Mouse (Mus musculus): ENCODE results near the gene Tubb2a. TPM values are rescaled to one million over a fixed set of nuclear protein-coding genes. Genes with fewer than 3 reads are reported as not detected.
"Not testable (repeated sequence)": the region's sequence is repeated elsewhere in the genome, so short reads cannot be mapped to it uniquely, and the experiment has no call there.

Tubb2a gene
- total and polyA plus RNA-seq, 3 experiments = 4.4 to 63.8 (median 16.7) TPM

DNA sequence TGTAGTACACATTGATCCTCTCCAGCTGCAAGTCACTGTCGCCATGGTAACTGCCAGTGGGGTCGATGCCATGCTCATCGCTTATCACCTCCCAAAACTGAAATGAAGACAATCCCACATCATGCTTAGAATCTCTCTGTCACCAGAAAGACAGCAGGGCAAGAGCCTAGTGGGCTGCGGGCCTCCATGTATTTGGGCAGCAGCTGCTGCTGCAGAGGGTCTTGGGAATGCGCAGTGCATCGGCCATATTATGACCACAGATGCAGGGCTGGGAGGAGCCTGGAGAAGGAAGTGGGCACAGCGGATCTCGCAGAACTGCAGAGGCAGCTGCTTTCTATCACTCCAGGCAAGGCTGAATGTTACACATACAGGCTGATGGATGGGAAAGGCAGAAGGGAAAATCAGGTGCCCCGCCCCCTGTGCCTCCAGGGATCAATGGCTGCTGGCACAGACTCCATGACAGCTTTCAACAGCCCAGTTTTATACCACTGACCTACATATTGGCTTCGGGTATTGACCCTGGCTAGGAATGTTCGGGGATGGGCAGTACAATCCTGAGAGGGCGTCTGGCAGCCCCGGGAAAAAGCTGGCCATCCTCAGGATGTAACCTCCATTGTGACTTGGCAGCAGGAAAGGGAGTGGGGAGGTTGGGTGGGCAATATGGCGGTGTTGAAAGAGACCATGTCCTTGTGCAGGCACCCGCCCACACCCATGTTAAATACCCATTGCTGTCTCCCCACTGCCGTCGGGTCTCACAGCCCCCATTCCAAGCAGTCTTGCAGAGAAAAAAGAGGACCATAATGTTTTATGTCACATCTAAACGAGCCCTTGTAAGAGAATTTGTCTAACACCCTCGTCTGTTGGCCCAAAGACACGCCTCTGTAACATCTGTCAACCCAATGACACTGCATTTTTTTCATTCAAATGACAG lies 981 bp downstream of the Tubb2a start:
- Histone ChIP-seq H3K4me3 (ENCODE audit: low read depth, low read length) (peak overlapping the region; percentile 63; the same call in 1 of the 2 replicates), H3K27me3 (ENCODE audit: insufficient read depth, low read length) (peaks cover 16% of the 10 kb centered on the region), H3K4me1 (ENCODE audit: insufficient read depth, low read depth, low read length) (peaks cover 23% of the 10 kb centered on the region), H3K36me3 (replicated peaks) (peaks cover 14% of the 10 kb centered on the region), H3K9me3 (replicated peaks) (no peaks in the 10 kb centered on the region)
- DNase-seq (ENCODE audit: low spot score) = peak; percentile 13
- ATAC-seq (ENCODE audit: extremely low read depth, insufficient number of reproducible peaks, low FRiP score, poor library complexity, severe bottlenecking) = no peak
- no peak for TF ChIP-seq GATA1 (IDR thresholded peaks at IDR 0.05; ENCODE audit: borderline replicate concordance, low read length)
- no peak for TF ChIP-seq POLR2AphosphoS5 (IDR thresholded peaks at IDR 0.05; ENCODE audit: insufficient replicate concordance, low read depth, low read length)
- no peak for TF ChIP-seq CTCF (IDR thresholded peaks at IDR 0.05; ENCODE audit: low read depth, low read length)
- TF ChIP-seq TAL1 (conservative IDR thresholded peaks at IDR 0.05; ENCODE audit: low read depth, low read length) = no peak
- no peak for TF ChIP-seq GATA2 (IDR thresholded peaks at IDR 0.05; ENCODE audit: borderline replicate concordance, low read depth, low read length)

- DNase-seq (ENCODE audit: low spot score); ATAC-seq (ENCODE audit: extremely low read depth, insufficient number of reproducible peaks, low FRiP score, poor library complexity, severe bottlenecking): not testable (repeated sequence)
Measured at GRCm38 (mm10) chr13:34075893-34076292, 1.9 kb downstream of the Tubb2a start.

DNA sequence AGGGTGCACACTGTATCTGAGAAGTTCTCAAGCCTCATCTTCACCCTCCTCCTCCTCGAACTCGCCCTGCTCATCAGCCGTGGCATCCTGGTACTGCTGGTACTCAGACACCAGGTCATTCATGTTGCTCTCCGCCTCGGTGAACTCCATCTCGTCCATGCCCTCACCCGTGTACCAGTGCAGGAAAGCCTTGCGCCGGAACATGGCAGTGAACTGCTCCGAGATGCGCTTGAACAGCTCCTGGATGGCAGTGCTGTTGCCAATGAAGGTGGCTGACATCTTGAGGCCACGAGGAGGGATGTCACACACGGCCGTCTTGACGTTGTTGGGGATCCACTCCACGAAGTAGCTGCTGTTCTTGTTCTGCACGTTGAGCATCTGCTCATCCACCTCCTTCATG lies 3.4 kb downstream of the Tubb2a start:
- not testable (repeated sequence) for H3K27me3 ChIP-seq (ENCODE audit: insufficient read depth, low read length); ATAC-seq (ENCODE audit: extremely low read depth, insufficient number of reproducible peaks, low FRiP score, poor library complexity, severe bottlenecking); H3K4me3 ChIP-seq (ENCODE audit: low read depth, low read length); H3K9me3 ChIP-seq (replicated peaks); DNase-seq (ENCODE audit: low spot score)
- Histone ChIP-seq H3K36me3 (replicated peaks) (peaks cover 18% of the 10 kb centered on the region), H3K4me1 (ENCODE audit: insufficient read depth, low read depth, low read length) (peaks cover 23% of the 10 kb centered on the region)

More at GRCm38 (mm10) chr13:34075893-34076292, 1.9 kb downstream of the Tubb2a start:
- H3K4me3 ChIP-seq (ENCODE audit: low read depth, low read length); H3K9me3 ChIP-seq (replicated peaks): not testable (repeated sequence)
- H3K27me3 ChIP-seq (ENCODE audit: insufficient read depth, low read length) = peaks cover 16% of the 10 kb centered on the region
- H3K36me3 ChIP-seq (replicated peaks) = peaks cover 18% of the 10 kb centered on the region
- H3K4me1 ChIP-seq (ENCODE audit: insufficient read depth, low read depth, low read length) = peaks cover 23% of the 10 kb centered on the region

- no peak overlapping the region for H3K4me3 ChIP-seq (ENCODE audit: low read depth, low read length)
- ATAC-seq (ENCODE audit: extremely low read depth, insufficient number of reproducible peaks, low FRiP score, poor library complexity, severe bottlenecking) = no peak
- TF ChIP-seq TAL1 (conservative IDR thresholded peaks at IDR 0.05; ENCODE audit: low read depth, low read length) (no peak), GATA1 (IDR thresholded peaks at IDR 0.05; ENCODE audit: borderline replicate concordance, low read length) (no peak), GATA2 (IDR thresholded peaks at IDR 0.05; ENCODE audit: borderline replicate concordance, low read depth, low read length) (no peak), POLR2AphosphoS5 (IDR thresholded peaks at IDR 0.05; ENCODE audit: insufficient replicate concordance, low read depth, low read length) (no peak), CTCF (IDR thresholded peaks at IDR 0.05; ENCODE audit: low read depth, low read length) (no peak)
- H3K4me1 ChIP-seq (ENCODE audit: insufficient read depth, low read depth, low read length) = peaks cover 15% of the 10 kb centered on the region
- peaks cover 18% of the 10 kb centered on the region for H3K36me3 ChIP-seq (replicated peaks)
- DNase-seq (ENCODE audit: low spot score) = no peak
- no peaks in the 10 kb centered on the region for H3K9me3 ChIP-seq (replicated peaks)
- H3K27me3 ChIP-seq (ENCODE audit: insufficient read depth, low read length) = no peaks in the 10 kb centered on the region; the same call in 1 of the 2 replicates
Measured at GRCm38 (mm10) chr13:34072847-34073246, 5.0 kb downstream of the Tubb2a start.

- DNase-seq (ENCODE audit: low spot score) = no peak
- Histone ChIP-seq H3K27me3 (ENCODE audit: insufficient read depth, low read length) (no peaks in the 10 kb centered on the region; the same call in 1 of the 2 replicates), H3K36me3 (replicated peaks) (peaks cover 18% of the 10 kb centered on the region), H3K4me1 (ENCODE audit: insufficient read depth, low read depth, low read length) (peaks cover 6% of the 10 kb centered on the region), H3K9me3 (replicated peaks) (no peaks in the 10 kb centered on the region), H3K4me3 (ENCODE audit: low read depth, low read length) (no peak overlapping the region)
- TF ChIP-seq CTCF (IDR thresholded peaks at IDR 0.05; ENCODE audit: low read depth, low read length) (no peak), POLR2AphosphoS5 (IDR thresholded peaks at IDR 0.05; ENCODE audit: insufficient replicate concordance, low read depth, low read length) (no peak), TAL1 (conservative IDR thresholded peaks at IDR 0.05; ENCODE audit: low read depth, low read length) (no peak), GATA2 (IDR thresholded peaks at IDR 0.05; ENCODE audit: borderline replicate concordance, low read depth, low read length) (no peak), GATA1 (IDR thresholded peaks at IDR 0.05; ENCODE audit: borderline replicate concordance, low read length) (no peak)
- no peak for ATAC-seq (ENCODE audit: extremely low read depth, insufficient number of reproducible peaks, low FRiP score, poor library complexity, severe bottlenecking)
Measured at GRCm38 (mm10) chr13:34071836-34072235, 6.0 kb downstream of the Tubb2a start.

DNA sequence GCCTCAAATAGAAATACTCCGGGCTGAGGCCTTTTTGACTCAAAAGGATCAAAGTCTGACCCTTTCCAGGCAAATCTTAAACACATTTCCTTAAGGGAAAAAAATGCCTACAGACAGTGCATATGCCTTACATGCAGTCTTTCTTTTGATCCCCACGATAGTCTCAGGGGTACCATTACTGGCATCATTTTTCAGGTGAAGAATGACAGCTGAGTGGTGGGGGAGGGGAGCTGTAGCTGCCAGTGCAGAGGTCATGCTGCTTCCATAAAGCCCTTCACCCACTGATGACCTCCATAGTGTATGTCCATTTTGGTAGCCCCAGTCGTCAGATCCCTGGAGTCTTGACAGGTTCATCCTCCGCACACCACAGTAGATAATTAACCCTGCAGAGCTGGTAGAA lies 7.5 kb downstream of the Tubb2a start:
- ATAC-seq (ENCODE audit: extremely low read depth, insufficient number of reproducible peaks, low FRiP score, poor library complexity, severe bottlenecking) (no peak), DNase-seq (ENCODE audit: low spot score) (no peak)
- TF ChIP-seq GATA1 (IDR thresholded peaks at IDR 0.05; ENCODE audit: borderline replicate concordance, low read length) (no peak), CTCF (IDR thresholded peaks at IDR 0.05; ENCODE audit: low read depth, low read length) (no peak), POLR2AphosphoS5 (IDR thresholded peaks at IDR 0.05; ENCODE audit: insufficient replicate concordance, low read depth, low read length) (no peak), TAL1 (conservative IDR thresholded peaks at IDR 0.05; ENCODE audit: low read depth, low read length) (no peak), GATA2 (IDR thresholded peaks at IDR 0.05; ENCODE audit: borderline replicate concordance, low read depth, low read length) (no peak)
- no peaks in the 10 kb centered on the region for H3K4me1 ChIP-seq (ENCODE audit: insufficient read depth, low read depth, low read length)
- peaks cover 12% of the 10 kb centered on the region for H3K36me3 ChIP-seq (replicated peaks)
- no peak overlapping the region for H3K4me3 ChIP-seq (ENCODE audit: low read depth, low read length)
- no peaks in the 10 kb centered on the region for H3K9me3 ChIP-seq (replicated peaks)
- H3K27me3 ChIP-seq (ENCODE audit: insufficient read depth, low read length) = no peaks in the 10 kb centered on the region; the same call in 1 of the 2 replicates
